8 mouse cellular contexts compared by ENCODE assay signal in genomic region chr2:94407441-94407840, GRCm38 (mm10). TPM values are rescaled to one million over a fixed set of nuclear protein-coding genes. Genes with fewer than 3 reads are reported as not detected.
A peak's percentile ranks its signal among the peaks of the same experiment; 100 is the strongest.
DNase-seq lines count a peak whose midpoint lies in the region; ATAC-seq and TF ChIP-seq lines count a peak whose summit lies in the region.

No protein-coding gene starts in this region.

- H3K4me2 ChIP-seq in limb, embryonic 15.5 days, result peak overlapping the region; percentile 72
- peak overlapping the region; percentile 61 for H3K4me2 ChIP-seq in stomach, postnatal 0 days (replicated peaks; ENCODE audit: low read depth)

- H3K4me3 ChIP-seq in erythroblast, embryonic 14.5 days (replicated peaks), result peak overlapping the region; percentile 98
- H3K4me3 ChIP-seq in spleen, adult 2 months (ENCODE audit: extremely low read depth, insufficient read depth, insufficient read length), result peak overlapping the region; percentile 99
- peak overlapping the region; percentile 90 for H3K4me3 ChIP-seq in limb, embryonic 15.5 days
- peak overlapping the region; percentile 99 for H3K4me3 ChIP-seq in stomach, postnatal 0 days (ENCODE audit: low read depth, low read length)

- TF ChIP-seq POLR2A in spleen, adult 2 months (IDR thresholded peaks at IDR 0.05; ENCODE audit: low read depth, low read length), result no peak

- H3K9ac ChIP-seq in limb, embryonic 15.5 days, result no peak overlapping the region
- peak overlapping the region; percentile 94 for H3K9ac ChIP-seq in stomach, postnatal 0 days (ENCODE audit: low read length)

- DNase-seq in spleen, adult 2 months (ENCODE audit: low read depth in 1 of 2, low spot score in 2 of 2), result no peak
- DNase-seq in spleen, postnatal 14 days (ENCODE audit: low spot score in 2 of 2), result no peak
- DNase-seq in stomach, postnatal 0 days (ENCODE audit: low spot score), result no peak
- DNase-seq in urinary bladder, adult 2 months (ENCODE audit: low spot score), result no peak
- DNase-seq in urinary bladder, postnatal 10 days (ENCODE audit: low spot score), result no peak

- 17% methylated on average over 3 of the region's 3 CpGs for WGBS in spleen, adult 2 months
- 20% methylated on average over 3 of the region's 3 CpGs for WGBS in limb, embryonic 15.5 days
- 8% methylated on average over 3 of the region's 3 CpGs for WGBS in stomach, postnatal 0 days

- H3K27me3 ChIP-seq in erythroblast, embryonic 14.5 days (ENCODE audit: control insufficient read depth), result no peaks in the 10 kb centered on the region
- H3K27me3 ChIP-seq in spleen, adult 2 months (ENCODE audit: control insufficient read depth, insufficient read depth, low read length), result no peaks in the 10 kb centered on the region
- H3K27me3 ChIP-seq in limb, embryonic 15.5 days, result no peaks in the 10 kb centered on the region
- H3K27me3 ChIP-seq in stomach, postnatal 0 days (ENCODE audit: control insufficient read depth, insufficient read depth, low read length), result no peaks in the 10 kb centered on the region

- TF ChIP-seq EP300 in stomach, postnatal 0 days (optimal IDR thresholded peaks at IDR 0.05), result no peak

- TF ChIP-seq CTCF in spleen, adult 2 months (IDR thresholded peaks at IDR 0.05; ENCODE audit: extremely low read depth, insufficient read depth, insufficient read length, insufficient replicate concordance), result no peak
- TF ChIP-seq CTCF in stomach, postnatal 0 days (IDR thresholded peaks at IDR 0.05; ENCODE audit: low read depth), result no peak

- peaks cover 38% of the 10 kb centered on the region for H3K36me3 ChIP-seq in erythroblast, embryonic 14.5 days (ENCODE audit: control insufficient read depth)
- H3K36me3 ChIP-seq in spleen, adult 2 months (ENCODE audit: control insufficient read depth, insufficient read depth, low read length), result peaks cover 6% of the 10 kb centered on the region
- H3K36me3 ChIP-seq in limb, embryonic 15.5 days, result peaks cover 19% of the 10 kb centered on the region
- no peaks in the 10 kb centered on the region for H3K36me3 ChIP-seq in stomach, postnatal 0 days (ENCODE audit: control insufficient read depth, insufficient read depth, low read length)

- H3K9me3 ChIP-seq in erythroblast, embryonic 14.5 days (ENCODE audit: control insufficient read depth, low read length), result no peaks in the 10 kb centered on the region
- no peaks in the 10 kb centered on the region for H3K9me3 ChIP-seq in limb, embryonic 15.5 days
- H3K9me3 ChIP-seq in stomach, postnatal 0 days (ENCODE audit: control insufficient read depth, low read length), result no peaks in the 10 kb centered on the region

- peaks cover 30% of the 10 kb centered on the region for H3K4me1 ChIP-seq in erythroblast, embryonic 14.5 days (ENCODE audit: control insufficient read depth)
- H3K4me1 ChIP-seq in spleen, adult 2 months (ENCODE audit: control insufficient read depth, insufficient read depth, insufficient read length), result no peaks in the 10 kb centered on the region
- peaks cover 24% of the 10 kb centered on the region for H3K4me1 ChIP-seq in limb, embryonic 15.5 days
- peaks cover 3% of the 10 kb centered on the region; the same call in 1 of the 2 replicates for H3K4me1 ChIP-seq in stomach, postnatal 0 days (replicated peaks; ENCODE audit: control insufficient read depth, insufficient read depth)

- no peak for ATAC-seq in erythroblast, adult 5-6 weeks (replicated peaks; ENCODE audit: low FRiP score, poor library complexity, severe bottlenecking)
- no peak for ATAC-seq in limb, embryonic 15.5 days (ENCODE audit: insufficient number of reproducible peaks, low FRiP score, low TSS enrichment, low read depth)
- ATAC-seq in stomach, postnatal 0 days (ENCODE audit: low FRiP score, low TSS enrichment), result no peak

- no peak overlapping the region for H3K27ac ChIP-seq in spleen, adult 2 months (ENCODE audit: insufficient read depth, low read length)
- H3K27ac ChIP-seq in limb, embryonic 15.5 days, result no peak overlapping the region
- no peak overlapping the region for H3K27ac ChIP-seq in stomach, postnatal 0 days (replicated peaks)

RNA-seq across cellular contexts. Expression of gene Ttc17, which starts 1.0 kb away (rescaled TPM):
- 0.14 and 0.51 TPM in 2 replicates for polyA plus RNA-seq in erythroblast, embryonic 14.5 days (2012)
- total RNA-seq in erythroblast, adult 5-6 weeks (2015; ENCODE audit: low replicate concordance), result 3.5 and 11.5 TPM in 2 replicates
- 12.4 and 13.5 TPM in 2 replicates for total RNA-seq in erythroblast, adult 5-6 weeks (2017; ENCODE audit: low replicate concordance)
- polyA plus RNA-seq in spleen, adult 2 months (2012; rRNA removed), result 11.5 and 12.5 TPM in 2 replicates
- polyA plus RNA-seq in limb, embryonic 15.5 days (2015; fragmentation: Nextera tagmentation; extraction: Ambion mirVana), result 17.1 and 20.9 TPM in 2 replicates
- polyA plus RNA-seq in stomach, postnatal 0 days (2015; fragmentation: Nextera tagmentation; extraction: Ambion mirVana), result 11.2 and 11.8 TPM in 2 replicates
- 17.8 and 20.3 TPM in 2 replicates for polyA plus RNA-seq in urinary bladder, adult 2 months (2012; rRNA removed)

RNA-seq across cellular contexts. Expression of gene Api5, which starts 30.5 kb away (rescaled TPM):
- polyA plus RNA-seq in erythroblast, embryonic 14.5 days (2012), result 2.4 and 3.0 TPM in 2 replicates
- total RNA-seq in erythroblast, adult 5-6 weeks (2015; ENCODE audit: low replicate concordance), result 44.6 and 45.1 TPM in 2 replicates
- total RNA-seq in erythroblast, adult 5-6 weeks (2017; ENCODE audit: low replicate concordance), result 35.4 and 44.0 TPM in 2 replicates
- polyA plus RNA-seq in spleen, adult 2 months (2012; rRNA removed), result 15.1 and 25.6 TPM in 2 replicates
- 123 and 130 TPM in 2 replicates for polyA plus RNA-seq in limb, embryonic 15.5 days (2015; fragmentation: Nextera tagmentation; extraction: Ambion mirVana)
- 60.2 and 64.5 TPM in 2 replicates for polyA plus RNA-seq in stomach, postnatal 0 days (2015; fragmentation: Nextera tagmentation; extraction: Ambion mirVana)
- polyA plus RNA-seq in urinary bladder, adult 2 months (2012; rRNA removed), result 57.3 and 59.2 TPM in 2 replicates
